Mouse (Mus musculus): ENCODE measurements around the gene Ttc7b. TPM values are rescaled to one million over a fixed set of nuclear protein-coding genes. Genes with fewer than 3 reads are reported as not detected.

The Ttc7b gene
- polyA plus RNA-seq (2016; fragmentation: Nextera tagmentation; extraction: Ambion mirVana): 5.1 and 5.3 TPM in 2 replicates

DNA sequence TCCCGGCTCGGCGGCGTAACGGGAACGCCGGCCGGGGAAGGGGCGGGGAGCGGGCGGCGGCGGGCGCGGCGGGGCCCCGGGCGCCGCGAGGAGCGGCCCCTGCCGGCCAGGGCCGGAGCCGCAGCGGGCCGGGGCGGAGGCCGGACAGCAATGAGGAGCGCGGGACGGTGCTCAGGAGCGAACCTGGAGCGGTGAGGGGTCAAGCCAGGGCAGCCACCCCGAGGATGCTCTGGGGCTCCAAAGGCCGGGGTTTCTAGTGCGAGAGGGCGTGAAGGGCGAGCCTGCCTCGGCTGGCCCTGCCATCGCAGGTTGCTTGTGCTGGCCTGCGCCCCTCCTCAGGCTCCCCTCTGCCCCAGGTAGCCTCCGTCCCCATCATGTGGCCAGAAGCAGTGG, at the start of gene Ttc7b:
Ttc7b (minus strand) TSS at position 33 of the 393 bp plus-strand sequence.
- Histone ChIP-seq H3K4me3 (peak within 1 kb of the TSS; percentile 82), H3K9ac (peak within 1 kb of the TSS; percentile 95), H3K4me1 (peaks cover 17% of the 10 kb centered on the region), H3K36me3 (no peaks in the 10 kb centered on the region), H3K27me3 (no peaks in the 10 kb centered on the region), H3K4me2 (replicated peaks) (peak within 1 kb of the TSS; percentile 86), H3K27ac (peak within 1 kb of the TSS; percentile 75), H3K9me3 (no peaks in the 10 kb centered on the region)
- ATAC-seq (ENCODE audit: insufficient number of reproducible peaks, insufficient read depth, low FRiP score, low TSS enrichment): peak; percentile 36
- 1% methylated on average over 38 of the region's 42 CpGs for WGBS

DNA sequence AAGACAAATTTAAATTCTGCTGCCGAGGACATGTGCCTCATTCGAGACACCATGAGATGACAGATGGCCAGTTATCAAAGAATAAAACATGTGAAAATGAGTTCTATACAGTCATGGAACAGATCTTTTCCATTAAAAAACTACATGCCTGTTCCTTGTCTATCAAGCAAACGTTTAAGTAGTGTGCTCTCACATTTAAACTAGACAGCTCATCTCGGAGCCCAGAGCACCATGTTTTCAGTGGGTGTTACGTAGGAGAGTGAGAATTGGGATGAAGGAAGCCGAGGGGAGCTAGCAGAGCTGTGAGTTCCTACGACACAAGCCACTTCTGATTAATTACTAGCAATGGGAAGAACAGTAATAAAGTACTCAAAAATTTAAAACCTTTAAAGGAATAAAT, 48.2 kb upstream of the Ttc7b start:
- no peaks in the 10 kb centered on the region for H3K9me3 ChIP-seq
- H3K27ac ChIP-seq: no peak overlapping the region
- H3K9ac ChIP-seq: no peak overlapping the region
- H3K4me3 ChIP-seq: no peak overlapping the region
- no peaks in the 10 kb centered on the region for H3K4me1 ChIP-seq
- no peak for ATAC-seq (ENCODE audit: insufficient number of reproducible peaks, insufficient read depth, low FRiP score, low TSS enrichment)
- 86% methylated on average over 7 of the region's 7 CpGs for WGBS
- H3K36me3 ChIP-seq: 0 out of 2 replicates have a peak, but pooled peaks cover 2% of the 10 kb centered on the region
- no peaks in the 10 kb centered on the region for H3K27me3 ChIP-seq
- H3K4me2 ChIP-seq (replicated peaks): no peak overlapping the region

GRCm38 (mm10) chr12:100568105-100568504, 47.5 kb upstream of the Ttc7b start:
- Histone ChIP-seq H3K36me3 (no peaks in the 10 kb centered on the region), H3K4me2 (replicated peaks) (no peak overlapping the region), H3K27ac (no peak overlapping the region), H3K4me3 (no peak overlapping the region), H3K9me3 (no peaks in the 10 kb centered on the region), H3K4me1 (no peaks in the 10 kb centered on the region), H3K27me3 (no peaks in the 10 kb centered on the region), H3K9ac (no peak overlapping the region)
- WGBS: 79% methylated on average over 6 of the region's 6 CpGs
- no peak for ATAC-seq (ENCODE audit: insufficient number of reproducible peaks, insufficient read depth, low FRiP score, low TSS enrichment)

- ATAC-seq (ENCODE audit: insufficient number of reproducible peaks, insufficient read depth, low FRiP score, low TSS enrichment): no peak
- Histone ChIP-seq H3K9me3 (no peaks in the 10 kb centered on the region), H3K4me2 (replicated peaks) (no peak overlapping the region), H3K36me3 (no peaks in the 10 kb centered on the region), H3K9ac (no peak overlapping the region), H3K27ac (no peak overlapping the region), H3K4me3 (no peak overlapping the region), H3K4me1 (no peaks in the 10 kb centered on the region), H3K27me3 (no peaks in the 10 kb centered on the region)
- 72% methylated on average over 3 of the region's 3 CpGs for WGBS
Measured at GRCm38 (mm10) chr12:100567627-100568026, 47.0 kb upstream of the Ttc7b start.

- WGBS: 82% methylated on average over 6 of the region's 6 CpGs
- Histone ChIP-seq H3K27me3 (no peaks in the 10 kb centered on the region), H3K27ac (no peak overlapping the region), H3K4me3 (no peak overlapping the region), H3K9ac (no peak overlapping the region), H3K4me2 (replicated peaks) (no peak overlapping the region), H3K9me3 (no peaks in the 10 kb centered on the region), H3K36me3 (0 out of 2 replicates have a peak, but pooled peaks cover 5% of the 10 kb centered on the region), H3K4me1 (no peaks in the 10 kb centered on the region)
- ATAC-seq (ENCODE audit: insufficient number of reproducible peaks, insufficient read depth, low FRiP score, low TSS enrichment): no peak
Measured at GRCm38 (mm10) chr12:100553675-100554074, 33.0 kb upstream of the Ttc7b start.

DNA sequence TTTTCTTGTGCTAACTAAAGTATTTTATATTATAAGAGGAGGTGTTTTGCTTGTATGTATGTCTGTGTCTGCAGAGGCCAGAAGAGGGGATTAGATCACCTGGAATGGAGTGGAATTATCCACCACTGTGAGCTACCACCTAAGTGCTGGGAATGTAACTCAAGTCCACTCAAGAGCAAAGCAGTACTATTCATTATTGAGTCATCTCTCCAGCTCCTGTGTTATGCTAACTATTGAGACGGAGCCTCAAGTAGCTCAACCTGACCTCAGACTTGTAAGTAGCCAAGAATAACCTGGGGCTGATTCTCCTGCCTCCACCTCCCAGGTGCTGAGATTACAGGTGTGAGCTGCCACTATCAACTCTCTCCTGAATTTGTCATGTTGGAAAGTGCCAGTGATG, 31.3 kb upstream of the Ttc7b start:
- WGBS: 92% methylated on average over 1 of the region's 1 CpGs
- Histone ChIP-seq H3K4me2 (replicated peaks) (no peak overlapping the region), H3K9me3 (no peaks in the 10 kb centered on the region), H3K9ac (no peak overlapping the region), H3K27ac (no peak overlapping the region), H3K36me3 (0 out of 2 replicates have a peak, but pooled peaks cover 5% of the 10 kb centered on the region), H3K27me3 (no peaks in the 10 kb centered on the region), H3K4me1 (no peaks in the 10 kb centered on the region), H3K4me3 (no peak overlapping the region)
- ATAC-seq (ENCODE audit: insufficient number of reproducible peaks, insufficient read depth, low FRiP score, low TSS enrichment): no peak

DNA sequence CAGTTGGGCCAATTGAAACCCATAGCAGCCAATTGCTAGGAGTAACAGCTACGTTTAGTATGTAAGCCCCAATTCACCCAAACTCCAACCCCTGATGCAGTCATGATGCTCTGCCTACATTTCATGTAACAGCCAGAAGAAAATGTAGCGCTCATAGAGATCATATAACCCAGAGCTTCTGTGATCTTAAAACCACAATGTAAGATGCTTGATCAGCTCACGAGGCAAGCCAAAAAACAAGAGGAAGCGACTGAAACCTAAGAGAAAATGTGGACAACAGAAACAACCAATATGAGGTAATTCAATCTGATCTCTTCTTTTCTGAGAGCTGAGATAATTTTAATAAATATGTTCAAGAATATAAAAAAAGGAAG, 23.6 kb upstream of the Ttc7b start:
- WGBS: 84% methylated on average over 4 of the region's 4 CpGs
- Histone ChIP-seq H3K27me3 (no peaks in the 10 kb centered on the region), H3K4me1 (no peaks in the 10 kb centered on the region), H3K36me3 (no peaks in the 10 kb centered on the region), H3K27ac (no peak overlapping the region), H3K9me3 (no peaks in the 10 kb centered on the region), H3K4me2 (replicated peaks) (no peak overlapping the region), H3K4me3 (no peak overlapping the region), H3K9ac (no peak overlapping the region)
- ATAC-seq (ENCODE audit: insufficient number of reproducible peaks, insufficient read depth, low FRiP score, low TSS enrichment): no peak

DNA sequence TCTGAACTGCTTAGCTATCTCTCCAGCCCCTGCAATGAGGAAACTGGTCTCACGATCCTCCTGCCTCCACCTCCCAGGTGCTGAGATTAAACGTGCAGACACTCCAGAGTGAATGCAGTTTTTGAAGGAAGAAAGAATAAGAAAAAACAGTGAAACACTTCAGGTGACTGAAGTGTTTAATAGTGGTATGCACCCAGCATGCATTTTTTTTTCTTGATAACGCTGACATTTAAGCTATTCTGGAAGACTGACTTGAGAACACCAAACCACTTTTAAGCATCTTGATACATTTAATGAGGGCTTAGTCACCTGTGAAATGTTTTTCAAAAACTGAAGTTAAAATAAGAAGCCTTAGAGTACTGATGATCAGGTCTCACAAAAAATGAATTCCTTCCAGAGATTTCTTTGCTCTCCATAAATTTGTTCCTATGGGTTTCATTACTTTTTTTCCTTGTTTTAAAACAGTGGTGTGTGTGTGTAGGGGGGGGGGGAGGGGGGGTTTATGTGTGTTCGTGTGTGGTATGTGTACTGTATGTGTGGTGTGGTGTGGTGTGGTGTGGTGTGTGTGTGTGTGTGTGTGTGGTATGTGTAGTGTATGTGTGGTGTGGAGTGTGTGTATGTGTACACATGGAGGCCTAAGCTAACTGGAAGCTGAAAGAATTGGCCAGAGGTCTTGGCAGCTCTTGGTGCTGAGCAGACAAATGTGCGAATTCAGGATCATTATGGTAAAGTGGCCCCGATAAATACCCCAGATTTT, 23.0 kb upstream of the Ttc7b start:
- ATAC-seq (ENCODE audit: insufficient number of reproducible peaks, insufficient read depth, low FRiP score, low TSS enrichment): no peak
- no peaks in the 10 kb centered on the region for H3K9me3 ChIP-seq
- WGBS: 79% methylated on average over 6 of the region's 6 CpGs
- no peak overlapping the region for H3K4me3 ChIP-seq
- no peak overlapping the region for H3K27ac ChIP-seq
- H3K4me2 ChIP-seq (replicated peaks): no peak overlapping the region
- H3K36me3 ChIP-seq: no peaks in the 10 kb centered on the region
- no peaks in the 10 kb centered on the region for H3K4me1 ChIP-seq
- H3K9ac ChIP-seq: 0 out of 2 replicates have a peak overlapping the region, but pooled peaks have one; percentile 19
- no peaks in the 10 kb centered on the region for H3K27me3 ChIP-seq

DNA sequence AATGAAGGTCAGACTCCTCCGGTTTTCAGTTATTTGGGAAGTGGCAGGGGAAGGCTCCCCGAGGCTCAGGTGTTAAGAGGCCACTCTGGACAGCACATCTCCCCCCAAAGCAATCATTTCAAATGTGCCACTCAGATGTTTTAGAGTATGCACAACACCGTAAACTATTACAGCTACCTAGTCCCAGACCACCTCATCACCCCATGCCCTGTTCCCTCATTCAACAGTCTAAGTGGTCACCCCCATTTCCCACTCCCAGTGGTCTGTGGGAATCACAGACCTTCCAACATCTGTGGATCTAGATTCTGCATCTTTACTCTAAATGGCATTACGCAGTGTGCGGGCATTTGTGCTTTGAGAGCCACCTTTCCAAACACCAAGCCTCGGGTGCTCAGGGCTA, 21.9 kb upstream of the Ttc7b start:
- H3K9ac ChIP-seq: no peak overlapping the region
- no peak overlapping the region for H3K4me3 ChIP-seq
- H3K9me3 ChIP-seq: no peaks in the 10 kb centered on the region
- WGBS: 88% methylated on average over 6 of the region's 6 CpGs
- no peak overlapping the region for H3K27ac ChIP-seq
- no peaks in the 10 kb centered on the region for H3K4me1 ChIP-seq
- H3K36me3 ChIP-seq: no peaks in the 10 kb centered on the region
- no peak overlapping the region for H3K4me2 ChIP-seq (replicated peaks)
- H3K27me3 ChIP-seq: no peaks in the 10 kb centered on the region
- no peak for ATAC-seq (ENCODE audit: insufficient number of reproducible peaks, insufficient read depth, low FRiP score, low TSS enrichment)

- no peaks in the 10 kb centered on the region for H3K36me3 ChIP-seq
- WGBS: 39% methylated on average over 3 of the region's 3 CpGs
- H3K27ac ChIP-seq: no peak overlapping the region
- H3K27me3 ChIP-seq: no peaks in the 10 kb centered on the region
- H3K4me1 ChIP-seq: no peaks in the 10 kb centered on the region
- no peak overlapping the region for H3K9ac ChIP-seq
- no peaks in the 10 kb centered on the region for H3K9me3 ChIP-seq
- no peak for ATAC-seq (ENCODE audit: insufficient number of reproducible peaks, insufficient read depth, low FRiP score, low TSS enrichment)
- no peak overlapping the region for H3K4me3 ChIP-seq
- H3K4me2 ChIP-seq (replicated peaks): no peak overlapping the region
Measured at GRCm38 (mm10) chr12:100542076-100542475, 21.4 kb upstream of the Ttc7b start.

DNA sequence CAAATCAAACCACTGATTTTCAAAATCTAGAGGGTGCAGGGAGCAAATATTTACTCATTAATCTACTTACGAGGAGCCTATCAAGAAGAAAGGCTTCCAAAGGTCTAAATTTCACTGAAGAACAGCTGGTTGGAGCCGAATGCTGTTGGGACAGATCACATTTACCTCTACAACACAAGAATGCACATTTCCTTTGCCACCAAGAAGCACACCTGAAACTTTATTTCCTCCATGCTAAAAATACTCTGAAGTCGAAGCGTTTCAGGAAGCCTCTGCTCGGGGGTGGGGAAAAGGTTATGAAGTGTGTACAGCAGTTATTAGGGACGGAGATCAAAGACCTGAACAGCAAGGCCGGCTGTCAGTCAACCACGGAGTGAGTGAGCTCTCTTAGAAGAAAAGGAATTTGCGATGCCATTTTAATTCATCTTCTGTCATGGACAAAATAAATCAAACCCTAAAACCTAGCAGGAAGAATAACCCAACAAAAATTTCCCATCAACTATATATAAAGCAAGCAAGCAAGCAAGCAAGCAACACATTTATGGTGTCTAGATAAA, 18.6 kb upstream of the Ttc7b start:
- no peak for ATAC-seq (ENCODE audit: insufficient number of reproducible peaks, insufficient read depth, low FRiP score, low TSS enrichment)
- Histone ChIP-seq H3K4me3 (no peak overlapping the region), H3K9ac (no peak overlapping the region), H3K9me3 (no peaks in the 10 kb centered on the region), H3K4me1 (no peaks in the 10 kb centered on the region), H3K27me3 (no peaks in the 10 kb centered on the region), H3K27ac (no peak overlapping the region), H3K4me2 (replicated peaks) (no peak overlapping the region), H3K36me3 (no peaks in the 10 kb centered on the region)
- WGBS: 50% methylated on average over 9 of the region's 9 CpGs

GRCm38 (mm10) chr12:100538445-100539157, 18.0 kb upstream of the Ttc7b start:
- 66% methylated on average over 7 of the region's 7 CpGs for WGBS
- no peak for ATAC-seq (ENCODE audit: insufficient number of reproducible peaks, insufficient read depth, low FRiP score, low TSS enrichment)

More at GRCm38 (mm10) chr12:100538445-100539157, 18.0 kb upstream of the Ttc7b start:
- H3K9me3 ChIP-seq: no peaks in the 10 kb centered on the region
- H3K4me1 ChIP-seq: no peaks in the 10 kb centered on the region
- H3K4me3 ChIP-seq: no peak overlapping the region
- no peak overlapping the region for H3K4me2 ChIP-seq (replicated peaks)
- H3K27ac ChIP-seq: no peak overlapping the region
- no peak overlapping the region for H3K9ac ChIP-seq
- H3K36me3 ChIP-seq: no peaks in the 10 kb centered on the region
- no peaks in the 10 kb centered on the region for H3K27me3 ChIP-seq

Data from embryonic facial prominence, embryonic 12.5 days (tissue).